Mouse (Mus musculus) hindbrain, embryonic 10.5 days (tissue): ENCODE results near the gene Selenof. TPM values are rescaled to one million over a fixed set of nuclear protein-coding genes. Genes with fewer than 3 reads are reported as not detected.

Experiments
- DNase-seq: peaks from one replicate; pipeline ENCODE4 v3.0.0-alpha.2; 2017; ENCODE audit warnings: low spot score
- H3K27ac ChIP-seq: fragments of 300-500 bp; sonication (generic); 2 replicates; pipeline ENCODE4 v1.5.1; 2016; ENCODE audit warnings: mild to moderate bottlenecking, moderate library complexity
- H3K27me3 ChIP-seq: fragments of 300-500 bp; sonication (generic); 2 replicates; pipeline ENCODE4 v1.6.1; 2016; ENCODE audit warnings: mild to moderate bottlenecking; ENCODE audit not compliant: poor library complexity, insufficient read depth, severe bottlenecking
- H3K36me3 ChIP-seq: fragments of 300-500 bp; sonication (generic); 2 replicates; pipeline ENCODE4 v1.6.1; 2016; ENCODE audit warnings: mild to moderate bottlenecking, moderate library complexity
- H3K4me1 ChIP-seq: fragments of 300-500 bp; sonication (generic); replicated peaks from 2 replicates; pipeline ENCODE4 v1.6.1; 2016; ENCODE audit warnings: mild to moderate bottlenecking
- H3K4me3 ChIP-seq: fragments of 300-500 bp; sonication (generic); 2 replicates; pipeline ENCODE4 v1.5.1; 2016; ENCODE audit warnings: mild to moderate bottlenecking, moderate library complexity
- H3K9me3 ChIP-seq: fragments of 300-500 bp; sonication (generic); 2 replicates; pipeline ENCODE4 v1.6.1; 2016; ENCODE audit warnings: mild to moderate bottlenecking, moderate library complexity
- WGBS: fragments of 180-500 bp; shearing (Covaris S2); methylation state at CpG from one replicate; pipeline ENCODE4 v1.1.7; 2016; 5-methylcytosine and 5-hydroxymethylcytosine counted together
- polyA plus RNA-seq: library from polyadenylated mRNA; unstranded; fragments of >200 nt; fragmentation: Nextera tagmentation; extraction: Ambion mirVana; gene quantifications from 2 replicates; pipeline ENCODE4 v1.2.1, GENCODE M21; 2016

Gene Selenof
- 484 and 487 TPM in 2 replicates for polyA plus RNA-seq

DNA sequence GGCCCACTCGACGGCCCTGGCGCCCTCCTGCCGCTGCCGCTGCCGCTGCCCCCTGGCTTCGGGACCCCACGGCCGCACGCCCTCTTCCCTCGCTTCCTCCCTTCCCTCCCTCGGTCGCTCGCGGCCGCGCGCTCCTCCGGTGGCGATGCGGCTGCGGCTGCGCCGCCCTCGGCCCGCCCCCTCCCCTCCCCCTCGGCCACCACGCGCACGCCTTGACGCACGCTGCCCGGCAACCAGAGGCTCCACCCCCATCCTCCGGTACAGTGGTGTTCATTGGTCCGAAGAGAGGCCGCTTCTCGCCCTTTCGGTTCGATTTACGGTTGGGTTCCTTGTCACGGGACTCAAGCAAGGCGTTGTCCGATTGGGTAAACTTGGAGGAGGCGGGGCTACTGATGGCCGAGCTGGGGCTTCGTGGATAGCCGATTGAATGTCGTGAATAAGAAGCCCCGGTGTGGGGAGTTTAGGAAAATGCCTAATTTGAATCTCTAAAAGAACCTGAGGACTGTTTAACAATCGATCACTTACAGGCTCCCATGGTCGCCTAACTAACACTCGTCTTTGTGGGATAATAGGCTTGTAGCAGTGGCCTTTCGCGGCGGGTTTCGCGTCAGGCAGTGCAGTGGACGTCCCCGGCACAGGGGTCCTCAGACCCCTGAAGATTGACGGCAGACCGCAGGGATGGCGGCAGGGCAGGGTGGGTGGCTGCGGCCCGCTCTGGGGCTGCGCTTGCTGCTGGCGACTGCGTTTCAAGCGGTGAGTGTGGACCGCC lies at the start of gene Selenof, which contains the start of gene Hs2st1:
Gene Selenof, plus strand, starts transcription at position 258 of the 769 bp plus-strand sequence.
Gene Hs2st1, minus strand, starts transcription at position 135 of the 769 bp plus-strand sequence.
- peak; percentile 98 for DNase-seq

DNA sequence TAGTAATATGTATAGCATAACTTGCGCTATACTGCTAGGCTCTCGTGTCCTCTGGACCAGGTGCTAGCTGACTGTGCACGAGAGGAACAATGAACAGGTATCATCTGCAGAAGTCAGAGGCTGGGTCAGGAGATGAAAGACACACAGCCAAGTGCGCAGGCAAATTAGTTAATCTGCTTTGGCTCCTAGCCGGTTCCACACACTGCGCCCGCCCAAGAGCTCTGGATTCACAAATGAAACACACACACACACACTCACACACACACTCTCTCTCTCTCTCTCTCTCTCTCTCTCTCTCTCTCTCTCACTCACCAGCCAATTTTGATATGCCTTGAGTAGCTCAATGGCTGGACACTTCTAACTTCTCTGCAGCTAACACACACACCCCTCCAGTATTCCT lies 42.2 kb upstream of the Selenof start:
- Histone ChIP-seq H3K27ac (no peak overlapping the region), H3K27me3 (no peaks in the 10 kb centered on the region), H3K4me3 (no peak overlapping the region), H3K4me1 (peaks cover 12% of the 10 kb centered on the region), H3K9me3 (no peaks in the 10 kb centered on the region), H3K36me3 (no peaks in the 10 kb centered on the region)
- no peak for DNase-seq
- 96% methylated on average over 7 of the region's 7 CpGs for WGBS

More for the DNA sequence above, at the start of gene Selenof, which contains the start of gene Hs2st1:
- Histone ChIP-seq H3K27ac (peak within 1 kb of the TSS; percentile 95), H3K4me3 (peak within 1 kb of the TSS; percentile 93), H3K36me3 (peaks cover 23% of the 10 kb centered on the region), H3K4me1 (peaks cover 33% of the 10 kb centered on the region), H3K9me3 (no peaks in the 10 kb centered on the region), H3K27me3 (no peaks in the 10 kb centered on the region)
- WGBS, result under 1% methylated on average over 68 of the region's 69 CpGs

DNA sequence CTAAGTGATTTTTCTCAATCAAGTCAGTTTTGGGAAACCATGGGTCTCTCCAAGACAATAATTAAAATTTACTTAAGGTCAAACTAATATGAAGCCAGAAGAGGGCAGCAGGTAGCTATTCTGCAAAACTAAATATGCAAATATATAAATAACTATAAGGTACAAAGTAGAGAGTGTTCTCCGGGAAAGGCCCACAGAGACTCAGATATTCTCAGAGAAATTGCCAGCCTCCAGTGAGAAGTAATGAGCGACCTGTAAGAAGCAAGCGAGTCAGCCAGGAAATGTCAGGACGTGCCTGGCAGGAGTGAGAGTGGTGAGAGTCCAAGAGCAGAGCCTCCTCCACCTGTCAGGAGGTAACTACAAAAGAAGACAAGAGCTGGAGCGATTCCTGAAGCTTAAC lies 39.1 kb upstream of the Selenof start:
- no peak for DNase-seq
- H3K27me3 ChIP-seq, result no peaks in the 10 kb centered on the region
- H3K4me1 ChIP-seq, result peaks cover 17% of the 10 kb centered on the region
- WGBS, result 71% methylated on average over 5 of the region's 5 CpGs
- no peaks in the 10 kb centered on the region for H3K36me3 ChIP-seq
- H3K27ac ChIP-seq, result no peak overlapping the region
- H3K4me3 ChIP-seq, result no peak overlapping the region
- no peaks in the 10 kb centered on the region for H3K9me3 ChIP-seq

DNA sequence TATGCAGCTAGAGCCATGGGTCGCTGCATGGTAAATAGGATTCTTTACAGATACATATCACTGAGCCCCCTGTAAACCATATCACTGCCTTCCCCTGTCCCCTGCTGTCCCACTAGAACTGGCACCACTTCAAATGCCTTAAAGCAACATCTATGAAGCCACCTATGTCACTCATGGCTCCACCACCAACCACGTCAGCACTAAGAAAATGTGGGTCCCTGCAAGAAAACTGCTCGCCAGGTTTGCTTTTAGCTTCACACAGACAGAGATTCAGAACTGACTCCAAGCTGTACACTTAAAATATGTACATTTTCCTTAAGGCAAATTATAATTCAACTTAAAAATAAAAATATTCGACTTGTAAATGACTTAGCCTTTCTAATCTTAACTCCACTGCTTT lies 35.0 kb upstream of the Selenof start:
- no peak for DNase-seq
- no peaks in the 10 kb centered on the region for H3K36me3 ChIP-seq
- H3K4me1 ChIP-seq, result peaks cover 19% of the 10 kb centered on the region
- no peaks in the 10 kb centered on the region for H3K27me3 ChIP-seq
- no peak overlapping the region for H3K27ac ChIP-seq
- H3K4me3 ChIP-seq, result no peak overlapping the region
- WGBS, result 94% methylated on average over 4 of the region's 4 CpGs
- H3K9me3 ChIP-seq, result no peaks in the 10 kb centered on the region

DNA sequence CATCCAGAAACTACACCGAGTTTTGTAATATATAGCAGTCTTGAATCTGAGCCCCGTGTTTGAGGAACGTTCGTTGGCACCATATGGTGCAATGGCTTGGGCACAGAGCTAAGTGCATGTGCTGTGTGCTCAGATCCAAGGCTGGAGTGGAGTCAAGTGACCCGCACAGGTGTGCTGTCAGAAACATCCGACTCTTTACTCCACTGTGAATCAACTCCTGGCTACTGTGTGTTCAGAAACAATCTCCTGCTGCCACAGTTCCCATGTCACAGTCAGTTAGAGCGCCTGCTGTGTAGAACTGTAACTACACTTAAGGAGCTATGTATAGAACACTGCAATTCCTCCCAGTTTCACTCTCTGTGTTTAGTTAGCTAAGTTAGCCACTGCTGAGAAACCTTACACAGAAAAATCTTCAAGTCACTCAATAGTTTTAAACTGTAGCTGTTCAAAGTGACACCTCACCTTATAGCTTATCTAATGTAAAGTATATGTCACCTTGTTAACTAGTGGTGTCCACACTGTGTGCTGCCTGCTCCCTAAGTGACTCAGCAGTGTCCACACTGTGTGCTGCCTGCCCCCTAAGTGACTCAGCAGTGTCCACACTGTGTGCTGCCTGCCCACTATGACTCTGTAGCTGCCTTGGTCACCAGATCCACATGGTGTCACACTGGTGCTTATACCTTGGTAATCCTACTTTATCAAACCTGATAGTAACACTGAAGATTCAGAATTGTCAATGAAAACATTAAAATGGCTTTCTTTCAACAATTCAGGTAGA lies 32.8 kb upstream of the Selenof start:
- WGBS, result 88% methylated on average over 7 of the region's 7 CpGs
- no peaks in the 10 kb centered on the region for H3K9me3 ChIP-seq
- H3K27me3 ChIP-seq, result no peaks in the 10 kb centered on the region
- no peaks in the 10 kb centered on the region for H3K36me3 ChIP-seq
- H3K4me1 ChIP-seq, result peaks cover 12% of the 10 kb centered on the region
- no peak overlapping the region for H3K27ac ChIP-seq
- H3K4me3 ChIP-seq, result no peak overlapping the region
- DNase-seq, result no peak

DNA sequence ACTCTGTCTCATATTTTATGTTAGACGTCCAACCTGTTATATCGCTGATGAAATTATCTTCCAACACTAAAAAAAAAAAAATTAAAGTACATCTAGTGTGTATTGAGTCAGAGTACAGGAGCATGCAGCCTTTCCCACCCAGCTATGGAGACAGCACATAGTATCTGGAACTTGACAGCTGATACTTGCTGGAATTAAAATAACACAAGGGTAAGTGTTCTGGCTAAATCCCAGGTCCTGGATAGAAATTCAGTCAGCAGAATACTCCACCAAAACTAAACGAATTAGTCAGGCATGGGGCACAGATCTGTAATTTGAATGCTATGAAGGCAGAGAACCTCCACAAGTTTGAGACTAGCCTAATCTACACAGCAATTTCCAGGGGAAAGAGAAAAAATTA lies 31.1 kb upstream of the Selenof start:
- Histone ChIP-seq H3K36me3 (no peaks in the 10 kb centered on the region), H3K27ac (no peak overlapping the region), H3K27me3 (no peaks in the 10 kb centered on the region), H3K4me1 (peaks cover 4% of the 10 kb centered on the region; the same call in 1 of the 2 replicates), H3K9me3 (no peaks in the 10 kb centered on the region), H3K4me3 (no peak overlapping the region)
- 87% methylated on average over 3 of the region's 3 CpGs for whole genome bisulfite sequencing
- DNase-seq, result no peak

DNA sequence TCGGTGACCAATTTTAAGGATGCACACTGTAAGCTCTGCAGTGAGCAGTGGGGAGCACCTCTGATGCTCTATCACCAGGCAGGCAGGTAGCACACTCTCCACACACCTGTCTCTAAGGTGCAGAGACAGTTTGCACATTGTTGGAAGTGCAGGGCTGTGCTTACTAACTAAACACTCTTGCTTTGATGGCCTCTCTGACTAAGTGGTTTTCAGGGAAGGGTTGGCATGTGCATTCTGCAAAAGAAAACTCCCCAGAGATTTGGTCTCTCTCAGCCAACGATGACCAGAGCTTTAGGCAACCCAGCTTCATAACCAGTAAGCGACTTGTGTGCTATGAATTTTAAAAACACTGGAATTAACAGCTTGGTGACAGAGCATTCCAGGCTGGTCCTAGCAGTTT lies 29.3 kb upstream of the Selenof start:
- H3K27ac ChIP-seq, result no peak overlapping the region
- peaks cover 8% of the 10 kb centered on the region for H3K4me1 ChIP-seq
- no peak for DNase-seq
- H3K36me3 ChIP-seq, result no peaks in the 10 kb centered on the region
- WGBS, result 81% methylated on average over 3 of the region's 3 CpGs
- H3K9me3 ChIP-seq, result no peaks in the 10 kb centered on the region
- no peaks in the 10 kb centered on the region for H3K27me3 ChIP-seq
- H3K4me3 ChIP-seq, result no peak overlapping the region

DNA sequence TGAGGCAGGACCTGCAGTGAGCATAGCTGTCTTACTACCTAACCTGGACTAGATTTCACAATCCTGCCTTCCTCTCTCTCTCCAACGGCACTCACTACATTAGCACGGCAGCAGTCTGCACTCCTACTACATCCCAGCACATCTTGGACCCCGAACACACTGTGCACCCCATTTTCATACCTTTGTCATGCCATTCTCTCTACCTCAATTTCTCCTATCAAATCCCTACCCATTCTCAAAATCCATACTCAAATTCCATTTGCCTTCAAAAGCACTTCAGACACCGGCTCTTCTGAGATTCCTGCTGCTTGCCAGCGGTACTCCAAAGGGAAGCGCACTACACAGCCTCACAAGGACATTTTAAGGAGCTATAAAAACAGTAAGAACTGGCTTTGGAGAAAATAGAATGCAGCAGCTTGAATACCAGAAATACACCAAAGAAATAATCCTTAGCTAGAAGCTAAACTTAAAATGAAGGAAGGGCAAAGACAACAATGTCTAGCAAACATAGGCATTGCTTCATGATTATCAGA lies 28.1 kb upstream of the Selenof start:
- Histone ChIP-seq H3K4me3 (no peak overlapping the region), H3K27ac (no peak overlapping the region), H3K36me3 (no peaks in the 10 kb centered on the region), H3K27me3 (no peaks in the 10 kb centered on the region), H3K9me3 (no peaks in the 10 kb centered on the region), H3K4me1 (peaks cover 15% of the 10 kb centered on the region)
- DNase-seq, result no peak
- WGBS, result 89% methylated on average over 6 of the region's 6 CpGs

DNA sequence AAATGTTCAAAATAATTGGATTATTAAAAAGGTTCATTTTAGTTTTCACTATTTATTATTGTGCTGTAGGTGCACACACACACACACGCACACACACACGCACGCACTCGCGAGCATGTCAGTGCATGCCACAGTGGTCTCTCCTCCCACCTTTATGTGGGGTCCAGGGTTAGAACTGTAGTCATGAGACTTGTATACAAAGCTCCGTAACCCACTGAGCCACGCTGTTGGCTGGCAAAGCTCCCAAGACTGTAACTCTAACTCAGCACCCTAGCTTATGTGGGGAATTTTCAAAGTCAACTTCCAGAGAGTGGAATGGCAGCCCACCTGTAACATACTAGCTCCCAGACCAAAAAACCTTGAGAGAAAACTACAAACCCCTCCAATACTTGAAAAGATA lies 25.0 kb upstream of the Selenof start:
- H3K27ac ChIP-seq, result no peak overlapping the region
- H3K36me3 ChIP-seq, result no peaks in the 10 kb centered on the region
- H3K9me3 ChIP-seq, result no peaks in the 10 kb centered on the region
- H3K4me1 ChIP-seq, result peaks cover 13% of the 10 kb centered on the region
- no peak overlapping the region for H3K4me3 ChIP-seq
- 93% methylated on average over 7 of the region's 7 CpGs for WGBS
- no peak for DNase-seq
- H3K27me3 ChIP-seq, result no peaks in the 10 kb centered on the region

DNA sequence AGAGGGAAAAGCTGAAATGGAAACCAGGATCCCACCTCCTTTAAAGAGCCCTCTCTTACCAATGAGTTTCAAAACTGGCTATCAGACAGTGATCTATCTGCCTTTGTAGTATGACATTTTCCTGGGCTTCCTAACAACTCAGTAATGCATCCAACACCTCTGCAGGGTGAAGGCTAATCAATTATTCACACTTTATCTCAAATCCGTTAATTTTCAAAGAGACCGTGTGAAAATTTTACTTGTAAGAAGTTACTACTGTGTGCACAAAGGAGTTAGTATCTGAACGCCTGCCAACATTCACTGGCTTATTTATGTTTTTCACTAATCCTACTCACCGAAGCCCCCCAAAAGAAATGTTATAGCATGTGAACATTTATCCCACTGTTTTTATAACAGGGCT lies 24.3 kb upstream of the Selenof start:
- Histone ChIP-seq H3K9me3 (no peaks in the 10 kb centered on the region), H3K27me3 (no peaks in the 10 kb centered on the region), H3K4me3 (no peak overlapping the region), H3K4me1 (peaks cover 13% of the 10 kb centered on the region), H3K27ac (no peak overlapping the region), H3K36me3 (no peaks in the 10 kb centered on the region)
- no peak for DNase-seq
- WGBS, result 62% methylated on average over 4 of the region's 4 CpGs

DNA sequence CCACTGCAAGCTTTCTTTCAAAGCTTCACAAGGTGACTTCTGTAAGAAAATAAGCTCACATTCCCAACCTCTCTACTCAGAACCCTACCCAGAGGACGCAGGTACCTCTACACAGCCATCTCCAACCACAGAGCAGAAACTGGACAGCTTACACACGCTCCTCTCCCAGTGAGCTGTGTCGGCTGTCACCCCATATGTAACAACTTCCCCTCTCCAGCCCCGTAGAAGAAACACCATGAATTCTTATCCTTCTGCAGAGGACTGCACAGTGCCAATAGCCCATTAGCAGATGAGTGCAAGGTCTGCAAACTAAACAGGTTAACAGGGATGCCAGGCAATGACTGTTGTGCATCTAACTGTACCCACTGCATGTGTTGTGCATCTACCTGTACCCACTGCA lies 23.6 kb upstream of the Selenof start:
- Histone ChIP-seq H3K9me3 (no peaks in the 10 kb centered on the region), H3K4me1 (peaks cover 14% of the 10 kb centered on the region), H3K4me3 (no peak overlapping the region), H3K36me3 (no peaks in the 10 kb centered on the region), H3K27ac (no peak overlapping the region), H3K27me3 (no peaks in the 10 kb centered on the region)
- DNase-seq, result no peak
- 79% methylated on average over 4 of the region's 4 CpGs for WGBS

DNA sequence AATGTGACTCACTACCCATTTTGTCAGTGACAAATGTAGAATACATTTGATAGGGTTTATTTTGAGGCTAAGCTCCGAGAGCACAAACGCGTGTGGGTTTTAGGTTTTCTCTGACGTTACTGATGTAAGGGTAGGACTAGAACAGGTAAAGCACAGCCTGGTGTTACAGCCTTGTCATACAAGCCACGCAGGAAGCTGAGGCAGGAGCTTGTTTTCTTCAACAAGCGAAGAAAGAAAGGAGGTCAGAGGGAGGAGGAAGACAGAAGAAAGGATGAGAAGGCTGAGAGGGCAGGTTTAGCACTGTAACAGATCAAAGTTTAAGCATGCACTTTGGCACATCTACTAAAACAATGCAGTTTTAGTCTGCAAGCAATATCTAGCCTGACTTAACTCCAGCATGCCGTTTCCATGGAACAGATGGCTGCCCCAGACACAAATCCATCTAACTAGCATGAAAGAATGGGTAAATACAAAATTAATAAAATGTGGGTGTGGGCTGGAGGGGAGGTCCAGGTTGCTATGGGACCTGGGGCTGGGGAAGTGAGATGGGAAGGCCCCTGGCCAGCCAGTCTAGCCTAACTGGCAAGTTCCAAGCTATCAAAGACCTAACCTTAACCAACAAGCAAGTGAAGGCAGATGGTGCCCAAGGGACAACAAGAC lies 21.8 kb upstream of the Selenof start:
- no peaks in the 10 kb centered on the region for H3K36me3 ChIP-seq
- no peak for DNase-seq
- H3K4me1 ChIP-seq, result peaks cover 16% of the 10 kb centered on the region
- WGBS, result 90% methylated on average over 7 of the region's 7 CpGs
- no peak overlapping the region for H3K27ac ChIP-seq
- H3K9me3 ChIP-seq, result no peaks in the 10 kb centered on the region
- H3K27me3 ChIP-seq, result no peaks in the 10 kb centered on the region
- H3K4me3 ChIP-seq, result no peak overlapping the region
